Mouse (Mus musculus) left cerebral cortex, postnatal 10 days (tissue): Measurements from ENCODE around the gene Micu1. TPM values are rescaled to one million over a fixed set of nuclear protein-coding genes. Genes with fewer than 3 reads are reported as not detected.

Experiments used
- DNase-seq, 2 experiments: peaks; one replicate each; pipeline ENCODE4 v3.0.0; 2021 to 2022; ENCODE audit warnings: low spot score in 2 of 2, mixed read lengths in 1 of 2; ENCODE audit errors: extremely low spot score in 1 of 2
- intact Hi-C: fragments of 180-260 bp; cut with DNase I; formaldehyde crosslinking; loops from one replicate; pipeline ENCODE4 v1.15.1; 2025
- total RNA-seq, 2 experiments: library from RNA; stranded (reverse); gene quantifications; 2 replicates each; pipeline ENCODE4 v1.2.3; 2021

Micu1 gene
- total RNA-seq, 2 experiments from 2014 or later, result 78.5 to 79.8 TPM

GRCm38 (mm10) chr10:59907080-59907609 lies 204.9 kb downstream of the Micu1 start:
- intact Hi-C loops, result no loop called here
- DNase-seq, result no peak

GRCm38 (mm10) chr10:59907695-59908299 lies 205.5 kb downstream of the Micu1 start:
- DNase-seq, result no peak
- intact Hi-C loops, result no loop called here

- intact Hi-C loops, result no loop called here
These were observed 206.6 kb downstream of the Micu1 start for GRCm38 (mm10) chr10:59908776-59909315.

DNA sequence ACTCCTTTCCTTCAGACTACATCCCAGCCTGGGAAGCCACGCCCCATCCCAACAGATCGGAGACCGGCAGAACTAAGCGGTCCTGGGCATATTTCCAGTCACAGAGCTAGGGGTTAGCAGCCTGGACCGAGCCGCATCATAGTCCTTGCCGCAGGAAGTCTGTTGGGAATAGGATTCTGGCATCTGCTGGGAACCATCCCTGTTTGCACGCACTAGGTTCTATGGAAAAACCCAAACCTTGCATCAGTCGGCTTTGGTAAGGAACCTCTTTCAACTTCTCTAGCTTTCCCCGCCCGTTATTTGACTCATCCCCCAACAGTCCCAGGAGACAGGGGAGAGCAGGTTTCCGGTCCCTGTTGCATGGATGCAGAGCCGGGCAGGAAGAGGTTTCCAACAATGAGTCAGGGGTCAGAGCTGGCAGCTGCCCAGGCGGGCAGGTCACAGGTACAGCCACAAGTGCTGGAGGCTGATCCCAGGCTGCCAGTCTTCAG lies 207.1 kb downstream of the Micu1 start:
- peak in 1 of 2 experiments; percentile 80 for DNase-seq
- intact Hi-C loops, result no loop called here

More at GRCm38 (mm10) chr10:59908776-59909315, 206.6 kb downstream of the Micu1 start:
- DNase-seq, result no peak

GRCm38 (mm10) chr10:59911091-59911490 lies 208.8 kb downstream of the Micu1 start:
- peak in 1 of 2 experiments; percentile 47 for DNase-seq
- intact Hi-C loops, result no loop called here

GRCm38 (mm10) chr10:59911561-59912198 lies 209.4 kb downstream of the Micu1 start:
- intact Hi-C loops, result no loop called here
- DNase-seq, result peak in 1 of 2 experiments; percentile 71

Other genes with a start within 250 kb of the Micu1 start
- gene Gm10322, start 86.4 kb upstream of the Micu1 start, total RNA-seq, result not detected
- 10 to 100 TPM; 65.9 to 67.9 TPM for gene Mcu, start 85.8 kb upstream of the Micu1 start, total RNA-seq
- gene Dnajb12, start 177.1 kb downstream of the Micu1 start, total RNA-seq, result 10 to 100 TPM; 44.9 to 47.1 TPM
- 10 to 100 TPM; 52.2 to 67.8 TPM for gene Ddit4, start 249.4 kb downstream of the Micu1 start, total RNA-seq